Mouse (Mus musculus) megakaryocyte, embryonic 14.5 days (primary cell): Measurements from ENCODE around the gene Nfic. TPM values are rescaled to one million over a fixed set of nuclear protein-coding genes. Genes with fewer than 3 reads are reported as not detected.

Source experiments
- H3K27me3 ChIP-seq: replicated peaks from 2 replicates; pipeline ENCODE3; 2012; ENCODE audit warnings: inconsistent platforms
- H3K36me3 ChIP-seq: replicated peaks from 2 replicates; pipeline ENCODE3; 2012; ENCODE audit warnings: low read length, inconsistent platforms, mixed read lengths
- H3K4me1 ChIP-seq: 2 replicates; pipeline ENCODE4 v1.6.1; 2012; ENCODE audit warnings: inconsistent platforms
- H3K4me3 ChIP-seq: replicated peaks from 2 replicates; pipeline ENCODE3; 2012; ENCODE audit warnings: moderate library complexity, mild to moderate bottlenecking, inconsistent platforms
- H3K9me3 ChIP-seq: 2 replicates; pipeline ENCODE4 v1.6.1; 2012; ENCODE audit warnings: inconsistent platforms
- FLI1 ChIP-seq: IDR thresholded peaks from 2 replicates; pipeline ENCODE4 v1.6.1; 2012; ENCODE audit warnings: low read length, inconsistent platforms, mixed read lengths
- GATA1 ChIP-seq: IDR thresholded peaks from 3 replicates; pipeline ENCODE4 v1.6.1; 2012; ENCODE audit warnings: mixed read lengths, low read length, inconsistent platforms, borderline replicate concordance
- polyA plus RNA-seq: library from polyadenylated mRNA; stranded (reverse); fragments of >175 nt; gene quantifications from 2 replicates; pipeline ENCODE4 v1.2.3, GENCODE M21; 2012; ENCODE audit warnings: low replicate concordance; ENCODE audit not compliant: insufficient read depth

Nfic gene
- polyA plus RNA-seq, 1 experiment = 184 TPM

DNA sequence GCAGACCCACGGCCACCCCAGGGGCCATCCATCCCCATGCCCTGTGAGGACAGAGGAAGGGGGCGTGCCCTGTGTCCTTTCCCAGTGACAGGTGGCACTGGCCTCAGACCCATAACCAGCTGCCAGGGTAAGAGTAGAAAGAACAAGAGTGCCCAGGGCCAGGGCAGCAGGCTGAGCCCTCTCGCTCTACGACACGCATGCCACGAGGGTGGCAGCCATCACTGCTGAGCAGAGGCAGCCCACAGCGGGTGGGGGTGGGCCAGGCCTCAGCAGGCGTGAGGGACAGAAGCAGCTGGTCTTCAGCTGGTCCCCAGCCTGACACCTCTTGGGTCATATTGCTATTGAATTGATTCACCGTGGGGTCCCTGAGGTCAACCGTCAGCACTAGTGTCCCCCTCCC lies 31.1 kb upstream of the Nfic start:
- peaks cover 56% of the 10 kb centered on the region for H3K4me1 ChIP-seq
- H3K4me3 ChIP-seq = no peak overlapping the region
- H3K9me3 ChIP-seq = no peaks in the 10 kb centered on the region
- no peak for TF ChIP-seq FLI1
- no peak for TF ChIP-seq GATA1
- peaks cover 10% of the 10 kb centered on the region for H3K27me3 ChIP-seq
- H3K36me3 ChIP-seq = peaks cover 61% of the 10 kb centered on the region

DNA sequence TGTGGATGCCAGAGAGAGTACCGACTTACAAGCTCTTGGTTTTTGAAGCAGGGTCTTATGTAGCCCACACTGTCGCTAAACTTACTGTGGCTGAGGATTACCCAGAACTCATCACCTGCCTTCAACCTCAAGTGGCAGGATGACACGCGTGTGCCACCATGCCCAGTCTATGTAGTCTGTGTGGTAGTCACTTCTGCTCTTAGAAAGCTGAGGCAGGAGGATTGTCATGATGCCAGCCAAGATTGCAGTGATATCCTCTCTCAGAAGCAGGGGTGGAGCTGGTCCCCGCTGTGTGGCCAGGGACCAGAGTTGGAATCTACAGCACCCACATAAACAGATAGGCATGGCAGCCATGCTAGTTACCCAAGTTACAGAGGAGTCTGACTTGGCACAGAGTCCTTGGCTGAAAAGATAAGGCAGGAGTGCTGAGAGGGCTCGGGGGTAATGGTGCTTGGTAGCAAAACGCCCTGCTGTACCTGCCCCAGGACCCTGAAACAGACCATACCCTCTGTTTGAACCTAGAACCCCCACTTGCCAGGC lies 30.1 kb upstream of the Nfic start:
- peaks cover 51% of the 10 kb centered on the region for H3K36me3 ChIP-seq
- H3K4me3 ChIP-seq = no peak overlapping the region
- no peak for TF ChIP-seq GATA1
- TF ChIP-seq FLI1 = no peak
- peaks cover 57% of the 10 kb centered on the region for H3K4me1 ChIP-seq
- no peaks in the 10 kb centered on the region for H3K9me3 ChIP-seq
- H3K27me3 ChIP-seq = peaks cover 19% of the 10 kb centered on the region

DNA sequence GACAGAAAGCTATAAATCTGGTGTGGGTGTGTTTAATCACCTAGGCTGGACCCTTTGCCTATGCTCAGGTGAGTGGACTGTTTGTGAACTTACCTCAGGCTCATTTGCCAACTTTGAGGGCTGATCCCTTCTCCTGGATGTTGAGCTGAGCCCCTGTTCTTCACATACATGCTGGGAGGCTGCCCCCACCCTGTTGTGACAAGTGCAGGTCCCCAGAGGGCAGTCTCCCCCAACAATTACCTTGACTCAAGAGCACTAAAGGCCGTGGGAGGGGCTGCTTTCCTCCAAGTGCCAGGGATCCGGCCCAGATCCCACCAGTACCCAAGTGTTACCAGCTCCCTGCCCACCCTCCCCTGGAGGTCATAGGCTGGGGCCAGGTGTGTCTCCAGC lies 29.6 kb upstream of the Nfic start:
- no peak for TF ChIP-seq FLI1
- no peak for TF ChIP-seq GATA1
- Histone ChIP-seq H3K9me3 (no peaks in the 10 kb centered on the region), H3K36me3 (peaks cover 46% of the 10 kb centered on the region), H3K4me3 (no peak overlapping the region), H3K27me3 (peaks cover 24% of the 10 kb centered on the region), H3K4me1 (peaks cover 57% of the 10 kb centered on the region)

DNA sequence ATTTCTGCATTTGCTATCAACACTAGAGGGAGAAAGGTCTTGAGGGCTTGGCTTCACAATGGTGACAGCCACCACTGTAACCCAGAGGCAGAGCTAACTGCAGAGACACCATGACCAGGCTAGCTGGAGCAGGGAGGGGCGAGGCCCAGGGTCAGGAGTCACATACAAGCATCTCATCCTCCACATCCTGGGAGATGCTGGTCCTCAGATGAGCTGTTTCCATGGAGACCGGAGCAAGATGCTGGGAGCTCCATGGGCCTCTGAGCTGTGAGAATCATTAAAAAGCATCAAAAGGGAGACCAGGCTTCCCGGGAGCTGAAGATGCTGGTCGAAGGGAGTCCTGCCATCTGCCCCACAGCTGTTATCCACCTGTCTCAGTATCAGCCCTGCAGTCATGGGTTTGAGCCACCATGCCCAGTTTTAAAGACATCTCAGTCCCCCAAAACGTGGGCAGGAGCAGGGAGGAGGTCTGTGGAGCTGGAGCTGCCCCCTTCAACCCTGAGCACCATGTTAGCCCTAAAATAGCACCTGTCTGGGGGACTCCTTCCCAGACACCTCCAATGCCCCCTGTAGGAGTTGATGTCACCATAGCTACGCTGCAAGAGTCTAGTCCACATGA lies 29.1 kb upstream of the Nfic start:
- H3K36me3 ChIP-seq = peaks cover 41% of the 10 kb centered on the region
- no peak for TF ChIP-seq FLI1
- TF ChIP-seq GATA1 = no peak
- no peak overlapping the region for H3K4me3 ChIP-seq
- peaks cover 57% of the 10 kb centered on the region for H3K4me1 ChIP-seq
- no peaks in the 10 kb centered on the region for H3K9me3 ChIP-seq
- peaks cover 28% of the 10 kb centered on the region for H3K27me3 ChIP-seq

DNA sequence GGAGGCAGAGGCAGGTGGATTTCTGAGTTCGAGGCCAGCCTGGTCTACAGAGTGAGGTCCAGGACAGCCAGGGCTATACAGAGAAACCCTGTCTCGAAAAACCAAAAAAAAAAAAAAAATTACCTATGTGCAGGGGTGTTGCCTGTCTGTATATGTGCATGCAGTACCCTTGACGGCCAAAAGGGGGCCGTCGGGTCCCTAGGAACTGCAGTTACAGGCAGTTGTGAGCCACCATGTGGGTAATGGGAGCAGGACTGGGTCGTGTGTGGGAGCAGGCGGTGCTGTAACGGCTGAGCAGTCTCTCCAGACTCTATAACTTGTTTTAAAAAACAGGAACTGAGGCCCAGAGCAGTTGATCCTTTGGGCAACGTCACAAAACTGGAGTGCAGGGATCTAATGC lies 28.5 kb upstream of the Nfic start:
- Histone ChIP-seq H3K4me1 (peaks cover 57% of the 10 kb centered on the region), H3K36me3 (peaks cover 36% of the 10 kb centered on the region), H3K27me3 (peaks cover 31% of the 10 kb centered on the region), H3K9me3 (no peaks in the 10 kb centered on the region), H3K4me3 (no peak overlapping the region)
- TF ChIP-seq FLI1 = no peak
- TF ChIP-seq GATA1 = no peak

DNA sequence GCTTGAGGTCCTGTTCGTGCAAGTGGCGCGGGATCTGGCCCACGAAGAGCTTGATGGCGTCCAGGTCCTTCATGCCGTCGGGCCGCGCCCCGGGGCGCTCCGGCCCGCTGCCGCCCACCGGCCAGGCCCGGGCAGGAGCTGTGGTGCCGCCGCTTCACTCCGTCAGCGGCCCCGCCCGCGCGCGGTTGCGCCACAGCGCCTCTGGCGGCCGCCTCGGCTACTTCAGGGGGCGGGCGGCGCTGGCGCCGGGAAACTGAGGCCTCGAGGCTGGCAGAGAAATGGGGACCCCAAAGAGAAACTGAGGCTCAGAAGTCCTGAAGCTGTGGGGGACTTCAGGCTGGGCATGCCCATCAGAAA lies 27.1 kb upstream of the Nfic start, which contains the start of gene Celf5:
TSS of gene Celf5 (minus strand) at position 177 of the 357 bp plus-strand sequence.
- H3K4me3 ChIP-seq = peak within 1 kb of the TSS; percentile 92
- TF ChIP-seq FLI1 (no peak), GATA1 (no peak)
- H3K4me1 ChIP-seq = peaks cover 50% of the 10 kb centered on the region
- no peaks in the 10 kb centered on the region for H3K9me3 ChIP-seq
- peaks cover 21% of the 10 kb centered on the region for H3K36me3 ChIP-seq
- peaks cover 45% of the 10 kb centered on the region for H3K27me3 ChIP-seq

DNA sequence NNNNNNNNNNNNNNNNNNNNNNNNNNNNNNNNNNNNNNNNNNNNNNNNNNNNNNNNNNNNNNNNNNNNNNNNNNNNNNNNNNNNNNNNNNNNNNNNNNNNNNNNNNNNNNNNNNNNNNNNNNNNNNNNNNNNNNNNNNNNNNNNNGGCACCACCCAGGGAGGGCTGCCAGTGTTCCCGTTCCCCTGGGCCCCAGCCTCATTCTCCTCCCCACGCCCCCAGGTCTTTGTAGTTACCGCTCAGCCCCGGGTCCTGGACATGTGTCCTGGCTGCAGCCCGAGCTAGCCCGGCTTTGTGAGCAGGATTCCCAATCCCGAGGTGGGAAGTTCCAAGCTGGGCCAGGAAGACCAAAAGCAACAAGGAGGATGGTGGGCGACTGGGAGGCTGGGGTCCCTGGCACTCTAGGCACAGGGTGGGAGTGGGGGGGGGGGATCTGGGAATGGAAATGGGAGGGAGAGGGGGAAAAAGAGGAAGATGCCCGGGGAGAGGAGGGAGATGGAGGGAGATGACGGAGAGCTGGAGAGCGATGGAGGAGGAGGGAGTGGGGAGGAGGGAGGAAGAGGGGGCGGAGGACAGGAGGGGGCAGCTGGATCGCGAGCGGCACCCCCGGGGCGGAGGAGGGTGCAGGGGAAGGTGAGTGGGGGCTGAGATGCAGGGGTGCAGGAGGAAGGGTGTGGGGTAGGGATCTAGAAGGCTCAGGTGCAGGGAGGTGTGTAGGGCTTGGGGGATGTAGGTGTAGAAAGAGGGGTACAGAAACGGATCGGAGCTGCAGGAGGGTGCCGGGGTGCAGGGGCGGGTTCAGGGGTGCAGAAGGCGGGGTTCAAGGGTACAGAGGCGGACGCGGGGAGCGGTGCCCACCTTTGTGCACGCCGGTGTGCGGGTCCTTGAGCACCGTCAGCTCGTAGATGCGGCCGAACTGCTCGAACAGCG lies 26.4 kb upstream of the Nfic start:
- TF ChIP-seq GATA1 = no peak
- no peak for TF ChIP-seq FLI1
- peaks cover 51% of the 10 kb centered on the region for H3K4me1 ChIP-seq
- peaks cover 52% of the 10 kb centered on the region for H3K27me3 ChIP-seq
- H3K36me3 ChIP-seq = peaks cover 14% of the 10 kb centered on the region
- H3K4me3 ChIP-seq = peak overlapping the region; percentile 92
- no peaks in the 10 kb centered on the region; the same call in 1 of the 2 replicates for H3K9me3 ChIP-seq

DNA sequence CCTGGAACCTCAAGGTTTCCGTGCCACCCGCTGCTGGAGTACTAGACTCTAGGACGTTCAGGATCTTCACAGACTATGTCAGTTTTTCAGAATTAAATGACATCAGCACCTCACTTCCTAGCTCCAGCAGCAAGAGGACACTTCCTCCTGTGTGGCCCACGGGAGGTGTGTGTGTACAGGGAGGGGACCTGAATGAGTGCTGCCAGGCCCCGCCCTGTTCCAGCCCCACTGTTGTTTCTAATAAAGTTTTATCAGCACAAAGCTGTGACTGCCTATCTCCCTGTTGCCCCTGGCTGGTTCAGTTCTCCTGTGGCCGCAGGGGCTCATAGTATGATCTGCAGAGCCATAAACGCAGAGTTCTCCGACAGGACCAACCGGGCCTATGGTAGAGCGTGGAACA lies 19.0 kb upstream of the Nfic start:
- H3K27me3 ChIP-seq = peaks cover 93% of the 10 kb centered on the region
- H3K4me1 ChIP-seq = peaks cover 21% of the 10 kb centered on the region
- TF ChIP-seq GATA1 (no peak), FLI1 (no peak)
- H3K36me3 ChIP-seq = no peaks in the 10 kb centered on the region
- H3K9me3 ChIP-seq = peaks cover 4% of the 10 kb centered on the region; the same call in 1 of the 2 replicates
- H3K4me3 ChIP-seq = no peak overlapping the region

DNA sequence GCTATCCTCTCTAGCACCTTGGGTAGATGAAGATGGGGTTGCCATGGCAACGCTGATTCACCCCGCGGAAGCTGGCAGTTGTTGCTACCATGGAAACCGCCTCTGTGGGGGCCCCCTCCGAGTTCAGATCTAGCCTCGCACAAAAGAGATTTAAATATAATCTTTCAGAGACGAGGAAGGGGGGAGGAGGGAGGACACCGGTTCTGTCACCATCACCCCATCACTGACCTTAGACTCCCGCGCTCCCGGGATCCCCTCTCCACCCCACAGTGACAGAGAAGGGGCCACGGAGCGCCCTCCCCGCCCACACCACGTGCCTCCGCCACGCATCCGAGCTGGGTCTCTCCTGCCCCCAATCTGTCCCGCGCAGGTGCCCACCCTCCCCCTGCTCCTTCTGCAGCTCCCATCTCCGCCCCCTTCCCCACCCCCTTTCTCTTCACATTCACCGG lies 17.6 kb upstream of the Nfic start:
- Histone ChIP-seq H3K4me3 (no peak overlapping the region), H3K4me1 (peaks cover 27% of the 10 kb centered on the region), H3K27me3 (peaks cover 96% of the 10 kb centered on the region), H3K9me3 (peaks cover 4% of the 10 kb centered on the region; the same call in 1 of the 2 replicates), H3K36me3 (no peaks in the 10 kb centered on the region)
- TF ChIP-seq GATA1 (no peak), FLI1 (no peak)
